Comparison of ENCODE assay signal across 8 mouse cellular contexts in the genomic region with DNA sequence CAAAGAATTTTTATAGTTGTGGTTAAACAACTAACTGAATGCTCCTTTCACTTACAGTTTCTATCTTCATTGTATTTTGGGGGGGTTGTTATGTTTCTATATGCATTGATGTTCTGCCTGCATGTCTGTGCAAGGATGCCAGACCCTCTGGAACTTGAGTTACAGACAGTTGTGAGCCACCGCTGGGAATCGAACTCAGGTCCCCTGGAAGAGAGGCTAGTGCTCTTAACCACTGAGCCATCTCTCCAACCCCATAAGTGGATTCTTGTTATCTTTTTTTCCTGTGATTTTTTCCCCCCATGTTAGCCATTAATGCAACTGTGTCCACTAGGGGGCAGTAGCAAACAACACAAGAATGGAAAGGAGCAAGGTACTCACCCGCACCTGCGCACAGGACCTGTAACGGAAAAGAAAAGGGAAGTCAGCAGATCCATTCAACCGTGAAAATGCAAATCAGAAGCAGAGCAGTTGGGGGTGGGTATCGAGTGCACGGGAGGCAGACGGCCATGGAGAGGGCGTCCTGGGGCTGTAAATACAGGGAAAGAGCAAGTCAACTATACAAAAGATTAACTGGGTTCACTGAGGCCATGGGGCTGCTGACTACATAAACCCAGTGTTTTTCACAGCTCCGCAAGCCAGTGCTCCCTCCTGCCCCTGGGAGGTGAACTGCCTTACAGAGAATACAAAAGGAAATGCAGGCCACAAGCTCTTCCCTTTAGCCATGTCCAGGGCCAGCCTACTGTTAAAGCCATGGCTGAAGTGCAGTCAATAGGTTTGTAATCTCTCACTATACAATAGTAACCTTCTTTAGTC.
DNase-seq lines count a peak whose midpoint lies in the region; ATAC-seq and TF ChIP-seq lines count a peak whose summit lies in the region.

No protein-coding gene starts in this region.

- no peaks in the 10 kb centered on the region for H3K9me3 ChIP-seq in lung, embryonic 14.5 days (ENCODE audit: low read depth, low read length)

- peak overlapping the region; percentile 59 for H3K4me2 ChIP-seq in lung, embryonic 14.5 days

- DNase-seq in Muller cell, postnatal 12 days (ENCODE audit: inconsistent ontology term), result peak; percentile 93
- DNase-seq in cerebellum, adult 8-10 months, result peak; percentile 95
- peak; percentile 94 for DNase-seq in forelimb bud, embryonic 11.5 days (ENCODE audit: low read depth, low spot score)
- DNase-seq in layer of hippocampus, adult 8-10 months (ENCODE audit: low spot score in 2 of 2), result peak; percentile 72 to 84
- peak; percentile 90 for DNase-seq in lung, embryonic 14.5 days
- peak; percentile 64 to 81 for DNase-seq in thymus, adult 18-20 months

- no peak overlapping the region for H3K27ac ChIP-seq in lung, embryonic 14.5 days (ENCODE audit: low read depth)
- H3K27ac ChIP-seq in olfactory bulb, adult 2 months (ENCODE audit: insufficient read depth, low read depth, low read length), result no peak overlapping the region

- no peaks in the 10 kb centered on the region for H3K27me3 ChIP-seq in lung, embryonic 14.5 days (ENCODE audit: insufficient read depth, low read length)

- TF ChIP-seq POLR2A in olfactory bulb, adult 2 months (IDR thresholded peaks at IDR 0.05; ENCODE audit: insufficient read depth, low read depth, low read length), result no peak

- 0 out of 2 replicates have a peak, but pooled peaks cover 2% of the 10 kb centered on the region for H3K4me1 ChIP-seq in lung, embryonic 14.5 days (ENCODE audit: insufficient read depth)
- peaks cover 8% of the 10 kb centered on the region; the same call in 1 of the 2 replicates for H3K4me1 ChIP-seq in olfactory bulb, adult 2 months (ENCODE audit: control insufficient read depth, insufficient read depth, low read length)

- H3K36me3 ChIP-seq in lung, embryonic 14.5 days (ENCODE audit: insufficient read depth), result no peaks in the 10 kb centered on the region

- peak; percentile 91 to 95 for ATAC-seq in hematopoietic stem cell, adult 5-6 weeks (replicated peaks in 1 of 2; ENCODE audit: insufficient read depth in 1 of 2, low FRiP score in 2 of 2, low TSS enrichment in 1 of 2, low read depth in 1 of 2, poor library complexity in 2 of 2, severe bottlenecking in 2 of 2)
- peak; percentile 48; the same call in 1 of the 2 replicates for ATAC-seq in lung, embryonic 14.5 days (ENCODE audit: insufficient read depth)

- TF ChIP-seq CTCF in lung, embryonic 14.5 days (IDR thresholded peaks at IDR 0.05; ENCODE audit: low read depth), result peak; percentile 89
- peak; percentile 61 for TF ChIP-seq CTCF in olfactory bulb, adult 2 months (IDR thresholded peaks at IDR 0.05; ENCODE audit: insufficient read depth, low read depth, low read length)

- peak overlapping the region; percentile 23 for H3K4me3 ChIP-seq in lung, embryonic 14.5 days (ENCODE audit: low read depth, low read length)
- peak overlapping the region; percentile 26 for H3K4me3 ChIP-seq in olfactory bulb, adult 2 months (ENCODE audit: insufficient read depth, low read depth, low read length)

- 0 out of 2 replicates have a peak overlapping the region, but pooled peaks have one; percentile 17 for H3K9ac ChIP-seq in lung, embryonic 14.5 days

- 4% methylated on average over 11 of the region's 11 CpGs for WGBS in lung, embryonic 14.5 days
- WGBS in olfactory bulb, adult 2 months, result 2% methylated on average over 11 of the region's 11 CpGs
